Mouse (Mus musculus): ENCODE data around the gene 2300002M23Rik.

DNA sequence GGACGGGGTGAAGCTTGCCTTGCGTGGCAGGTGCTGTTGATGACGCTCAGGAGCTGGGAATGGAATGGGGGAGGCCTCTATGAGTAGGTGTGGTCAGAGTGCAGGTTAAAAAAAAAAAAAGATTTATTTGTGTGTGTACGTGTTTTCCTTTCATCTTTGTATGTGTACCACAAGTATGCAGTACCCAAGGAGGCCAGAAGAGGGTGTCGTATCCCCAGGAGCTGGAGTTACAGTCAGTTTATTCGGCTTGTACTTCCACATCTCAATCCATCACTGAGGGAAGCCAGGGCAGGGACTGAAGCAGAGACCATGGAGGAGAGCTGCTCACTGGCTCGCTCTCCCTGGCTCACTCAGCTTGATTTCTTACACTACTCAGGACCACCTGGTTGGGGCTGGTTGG lies 4.2 kb downstream of the 2300002M23Rik start:
- TF ChIP-seq FOSL1 (IDR thresholded peaks at IDR 0.05; ENCODE audit: insufficient read depth, low read length, poor library complexity, severe bottlenecking) (no peak), CTCF (IDR thresholded peaks at IDR 0.05; ENCODE audit: control insufficient read depth, insufficient read depth, insufficient read length) (no peak), MAX (IDR thresholded peaks at IDR 0.05) (no peak), MYOG (IDR thresholded peaks at IDR 0.05; ENCODE audit: control insufficient read depth, extremely low read depth, insufficient read length) (no peak), USF1 (IDR thresholded peaks at IDR 0.05; ENCODE audit: low read depth) (no peak)

Data from C2C12 (cell line).